Mouse (Mus musculus): Measurements from ENCODE around the gene Uso1. TPM values are rescaled to one million over a fixed set of nuclear protein-coding genes. Genes with fewer than 3 reads are reported as not detected.
"Not testable (repeated sequence)": the region's sequence is repeated elsewhere in the genome, so short reads cannot be mapped to it uniquely, and the experiment has no call there.

The Uso1 gene
- polyA plus RNA-seq, 1 experiment from 2014 or later = 25.9 TPM

- not testable (repeated sequence) for ATAC-seq (ENCODE audit: low FRiP score); H3K27ac ChIP-seq (ENCODE audit: low read depth, low read length); H3K9ac ChIP-seq (ENCODE audit: low read length); H3K4me3 ChIP-seq (ENCODE audit: low read depth, low read length); H3K9me3 ChIP-seq (ENCODE audit: control insufficient read depth, low read length); H3K36me3 ChIP-seq (ENCODE audit: control insufficient read depth, insufficient read depth, low read length); DNase-seq (ENCODE audit: low spot score, missing footprints); H3K4me1 ChIP-seq (ENCODE audit: control insufficient read depth, insufficient read depth, low read length); H3K27me3 ChIP-seq (ENCODE audit: control insufficient read depth, insufficient read depth, low read length); H3K4me2 ChIP-seq
- WGBS = 75% methylated on average over 4 of the region's 4 CpGs
These were observed 4.7 kb upstream of the Uso1 start for GRCm38 (mm10) chr5:92133006-92133405.

GRCm38 (mm10) chr5:92134934-92135333, 2.8 kb upstream of the Uso1 start:
- Histone ChIP-seq H3K27ac (ENCODE audit: low read depth, low read length) (no peak overlapping the region), H3K9ac (ENCODE audit: low read length) (no peak overlapping the region), H3K4me3 (ENCODE audit: low read depth, low read length) (no peak overlapping the region), H3K27me3 (ENCODE audit: control insufficient read depth, insufficient read depth, low read length) (no peaks in the 10 kb centered on the region), H3K36me3 (ENCODE audit: control insufficient read depth, insufficient read depth, low read length) (no peaks in the 10 kb centered on the region), H3K9me3 (ENCODE audit: control insufficient read depth, low read length) (no peaks in the 10 kb centered on the region), H3K4me1 (ENCODE audit: control insufficient read depth, insufficient read depth, low read length) (peaks cover 13% of the 10 kb centered on the region), H3K4me2 (no peak overlapping the region)
- 87% methylated on average over 3 of the region's 3 CpGs for WGBS
- ATAC-seq (ENCODE audit: low FRiP score) (no peak), DNase-seq (ENCODE audit: low spot score, missing footprints) (no peak)

GRCm38 (mm10) chr5:92136536-92137238, 1.1 kb upstream of the Uso1 start:
- WGBS = 65% methylated on average over 9 of the region's 9 CpGs
- ATAC-seq (ENCODE audit: low FRiP score) = no peak
- peak overlapping the region; percentile 90 for H3K4me3 ChIP-seq (ENCODE audit: low read depth, low read length)

GRCm38 (mm10) chr5:92138093-92138621, 419 bp downstream of the Uso1 start:
- H3K27ac ChIP-seq (ENCODE audit: low read depth, low read length) = peak overlapping the region; percentile 74; the same call in 1 of the 2 replicates
- DNase-seq (ENCODE audit: low spot score, missing footprints) = no peak
- H3K36me3 ChIP-seq (ENCODE audit: control insufficient read depth, insufficient read depth, low read length) = no peaks in the 10 kb centered on the region
- H3K4me3 ChIP-seq (ENCODE audit: low read depth, low read length) = peak overlapping the region; percentile 90
- peak overlapping the region; percentile 87 for H3K9ac ChIP-seq (ENCODE audit: low read length)
- peak; percentile 84 for ATAC-seq (ENCODE audit: low FRiP score)
- WGBS = 2% methylated on average over 32 of the region's 43 CpGs
- peak overlapping the region; percentile 73 for H3K4me2 ChIP-seq
- no peaks in the 10 kb centered on the region for H3K9me3 ChIP-seq (ENCODE audit: control insufficient read depth, low read length)
- H3K27me3 ChIP-seq (ENCODE audit: control insufficient read depth, insufficient read depth, low read length) = no peaks in the 10 kb centered on the region
- H3K4me1 ChIP-seq (ENCODE audit: control insufficient read depth, insufficient read depth, low read length) = peaks cover 13% of the 10 kb centered on the region

More at GRCm38 (mm10) chr5:92136536-92137238, 1.1 kb upstream of the Uso1 start:
- Histone ChIP-seq H3K27ac (ENCODE audit: low read depth, low read length) (no peak overlapping the region), H3K36me3 (ENCODE audit: control insufficient read depth, insufficient read depth, low read length) (no peaks in the 10 kb centered on the region), H3K9ac (ENCODE audit: low read length) (no peak overlapping the region; the same call in 1 of the 2 replicates), H3K27me3 (ENCODE audit: control insufficient read depth, insufficient read depth, low read length) (no peaks in the 10 kb centered on the region), H3K9me3 (ENCODE audit: control insufficient read depth, low read length) (no peaks in the 10 kb centered on the region), H3K4me2 (peak overlapping the region; percentile 59), H3K4me1 (ENCODE audit: control insufficient read depth, insufficient read depth, low read length) (peaks cover 13% of the 10 kb centered on the region)
- DNase-seq (ENCODE audit: low spot score, missing footprints) = no peak

GRCm38 (mm10) chr5:92139191-92139590, 1.5 kb downstream of the Uso1 start:
- 29% methylated on average over 1 of the region's 1 CpGs for WGBS
- H3K4me3 ChIP-seq (ENCODE audit: low read depth, low read length) = no peak overlapping the region
- H3K36me3 ChIP-seq (ENCODE audit: control insufficient read depth, insufficient read depth, low read length) = no peaks in the 10 kb centered on the region
- no peak for ATAC-seq (ENCODE audit: low FRiP score)
- no peak overlapping the region for H3K27ac ChIP-seq (ENCODE audit: low read depth, low read length)
- no peaks in the 10 kb centered on the region for H3K27me3 ChIP-seq (ENCODE audit: control insufficient read depth, insufficient read depth, low read length)
- H3K9me3 ChIP-seq (ENCODE audit: control insufficient read depth, low read length) = no peaks in the 10 kb centered on the region
- peaks cover 13% of the 10 kb centered on the region for H3K4me1 ChIP-seq (ENCODE audit: control insufficient read depth, insufficient read depth, low read length)
- no peak for DNase-seq (ENCODE audit: low spot score, missing footprints)
- peak overlapping the region; percentile 73 for H3K4me2 ChIP-seq
- H3K9ac ChIP-seq (ENCODE audit: low read length) = peak overlapping the region; percentile 30; the same call in 1 of the 2 replicates

- ATAC-seq (ENCODE audit: low FRiP score) (no peak), DNase-seq (ENCODE audit: low spot score, missing footprints) (no peak)
- Histone ChIP-seq H3K4me2 (no peak overlapping the region), H3K36me3 (ENCODE audit: control insufficient read depth, insufficient read depth, low read length) (no peaks in the 10 kb centered on the region), H3K4me3 (ENCODE audit: low read depth, low read length) (no peak overlapping the region), H3K4me1 (ENCODE audit: control insufficient read depth, insufficient read depth, low read length) (peaks cover 11% of the 10 kb centered on the region), H3K9ac (ENCODE audit: low read length) (no peak overlapping the region), H3K27ac (ENCODE audit: low read depth, low read length) (no peak overlapping the region), H3K27me3 (ENCODE audit: control insufficient read depth, insufficient read depth, low read length) (no peaks in the 10 kb centered on the region), H3K9me3 (ENCODE audit: control insufficient read depth, low read length) (no peaks in the 10 kb centered on the region)
- WGBS = 87% methylated on average over 5 of the region's 5 CpGs
These were observed 4.0 kb downstream of the Uso1 start for GRCm38 (mm10) chr5:92141696-92142095.

GRCm38 (mm10) chr5:92142481-92142880, 4.7 kb downstream of the Uso1 start:
- Histone ChIP-seq H3K9me3 (ENCODE audit: control insufficient read depth, low read length) (no peaks in the 10 kb centered on the region), H3K4me2 (no peak overlapping the region), H3K9ac (ENCODE audit: low read length) (no peak overlapping the region), H3K4me3 (ENCODE audit: low read depth, low read length) (no peak overlapping the region), H3K36me3 (ENCODE audit: control insufficient read depth, insufficient read depth, low read length) (no peaks in the 10 kb centered on the region), H3K27ac (ENCODE audit: low read depth, low read length) (no peak overlapping the region), H3K4me1 (ENCODE audit: control insufficient read depth, insufficient read depth, low read length) (peaks cover 10% of the 10 kb centered on the region), H3K27me3 (ENCODE audit: control insufficient read depth, insufficient read depth, low read length) (no peaks in the 10 kb centered on the region)
- WGBS = 87% methylated on average over 3 of the region's 3 CpGs
- ATAC-seq (ENCODE audit: low FRiP score) (no peak), DNase-seq (ENCODE audit: low spot score, missing footprints) (no peak)

GRCm38 (mm10) chr5:92143665-92144064, 5.9 kb downstream of the Uso1 start:
- Histone ChIP-seq H3K4me2 (no peak overlapping the region), H3K27me3 (ENCODE audit: control insufficient read depth, insufficient read depth, low read length) (no peaks in the 10 kb centered on the region), H3K4me1 (ENCODE audit: control insufficient read depth, insufficient read depth, low read length) (peaks cover 8% of the 10 kb centered on the region), H3K27ac (ENCODE audit: low read depth, low read length) (no peak overlapping the region), H3K4me3 (ENCODE audit: low read depth, low read length) (no peak overlapping the region), H3K9me3 (ENCODE audit: control insufficient read depth, low read length) (no peaks in the 10 kb centered on the region), H3K9ac (ENCODE audit: low read length) (no peak overlapping the region), H3K36me3 (ENCODE audit: control insufficient read depth, insufficient read depth, low read length) (no peaks in the 10 kb centered on the region)
- 95% methylated on average over 6 of the region's 6 CpGs for WGBS
- ATAC-seq (ENCODE audit: low FRiP score) = no peak
- no peak for DNase-seq (ENCODE audit: low spot score, missing footprints)

- H3K9me3 ChIP-seq (ENCODE audit: control insufficient read depth, low read length) = no peaks in the 10 kb centered on the region
- H3K36me3 ChIP-seq (ENCODE audit: control insufficient read depth, insufficient read depth, low read length) = no peaks in the 10 kb centered on the region
- no peak overlapping the region for H3K27ac ChIP-seq (ENCODE audit: low read depth, low read length)
- no peaks in the 10 kb centered on the region for H3K27me3 ChIP-seq (ENCODE audit: control insufficient read depth, insufficient read depth, low read length)
- H3K4me1 ChIP-seq (ENCODE audit: control insufficient read depth, insufficient read depth, low read length) = no peaks in the 10 kb centered on the region
- H3K9ac ChIP-seq (ENCODE audit: low read length) = no peak overlapping the region
- 93% methylated on average over 7 of the region's 7 CpGs for WGBS
- no peak for DNase-seq (ENCODE audit: low spot score, missing footprints)
- no peak overlapping the region for H3K4me3 ChIP-seq (ENCODE audit: low read depth, low read length)
- no peak for ATAC-seq (ENCODE audit: low FRiP score)
- H3K4me2 ChIP-seq = no peak overlapping the region
These were observed 7.4 kb downstream of the Uso1 start for GRCm38 (mm10) chr5:92144954-92145708.
